Mouse (Mus musculus) liver, embryonic 13.5 days (tissue): ENCODE results near the gene Hpdl. TPM values are rescaled to one million over a fixed set of nuclear protein-coding genes. Genes with fewer than 3 reads are reported as not detected.

ENCODE experiments used
- polyA plus RNA-seq: library from polyadenylated mRNA; unstranded; fragments of >200 nt; fragmentation: Nextera tagmentation; extraction: Ambion mirVana; gene quantifications from 2 replicates; pipeline ENCODE4 v1.2.1, GENCODE M21; 2015

Gene Hpdl
- polyA plus RNA-seq, 1 experiment from 2014 or later: 0.53 TPM

Other genes with a start within 250 kb of the Hpdl start
- gene Ccdc17, start 225.1 kb downstream of the Hpdl start, polyA plus RNA-seq: 1.7 and 1.8 TPM in 2 replicates
- 83.0 and 104 TPM in 2 replicates for gene Nasp, start 193.8 kb downstream of the Hpdl start, polyA plus RNA-seq
- gene Akr1a1, start 170.0 kb downstream of the Hpdl start, polyA plus RNA-seq: 273 and 281 TPM in 2 replicates
- gene Prdx1, start 136.2 kb downstream of the Hpdl start, polyA plus RNA-seq: 994 and 1,129 TPM in 2 replicates
- 13.6 and 17.1 TPM in 2 replicates for gene Mmachc, start 113.3 kb downstream of the Hpdl start, polyA plus RNA-seq
- gene Ccdc163, start 113.2 kb downstream of the Hpdl start, polyA plus RNA-seq: 13.3 and 13.7 TPM in 2 replicates
- 2.1 and 2.5 TPM in 2 replicates for gene Tesk2, start 100.8 kb downstream of the Hpdl start, polyA plus RNA-seq
- gene Toe1, start 14.1 kb downstream of the Hpdl start, polyA plus RNA-seq: 20.0 and 20.2 TPM in 2 replicates
- gene Mutyh, start 14.0 kb downstream of the Hpdl start, polyA plus RNA-seq: 3.9 and 4.0 TPM in 2 replicates
- gene Zswim5, start 55.7 kb upstream of the Hpdl start, polyA plus RNA-seq: 0.05 and 0.06 TPM in 2 replicates
- gene Urod, start 172.7 kb upstream of the Hpdl start, polyA plus RNA-seq: 558 and 568 TPM in 2 replicates
- 7.8 and 7.9 TPM in 2 replicates for gene Hectd3, start 173.6 kb upstream of the Hpdl start, polyA plus RNA-seq
- 46.4 and 49.8 TPM in 2 replicates for gene Eif2b3, start 197.7 kb upstream of the Hpdl start, polyA plus RNA-seq